Mouse (Mus musculus): ENCODE data around the gene Samd13. TPM values are rescaled to one million over a fixed set of nuclear protein-coding genes. Genes with fewer than 3 reads are reported as not detected.

Gene Samd13
- polyA plus RNA-seq, 1 experiment from 2014 or later, result 0.46 TPM

DNA sequence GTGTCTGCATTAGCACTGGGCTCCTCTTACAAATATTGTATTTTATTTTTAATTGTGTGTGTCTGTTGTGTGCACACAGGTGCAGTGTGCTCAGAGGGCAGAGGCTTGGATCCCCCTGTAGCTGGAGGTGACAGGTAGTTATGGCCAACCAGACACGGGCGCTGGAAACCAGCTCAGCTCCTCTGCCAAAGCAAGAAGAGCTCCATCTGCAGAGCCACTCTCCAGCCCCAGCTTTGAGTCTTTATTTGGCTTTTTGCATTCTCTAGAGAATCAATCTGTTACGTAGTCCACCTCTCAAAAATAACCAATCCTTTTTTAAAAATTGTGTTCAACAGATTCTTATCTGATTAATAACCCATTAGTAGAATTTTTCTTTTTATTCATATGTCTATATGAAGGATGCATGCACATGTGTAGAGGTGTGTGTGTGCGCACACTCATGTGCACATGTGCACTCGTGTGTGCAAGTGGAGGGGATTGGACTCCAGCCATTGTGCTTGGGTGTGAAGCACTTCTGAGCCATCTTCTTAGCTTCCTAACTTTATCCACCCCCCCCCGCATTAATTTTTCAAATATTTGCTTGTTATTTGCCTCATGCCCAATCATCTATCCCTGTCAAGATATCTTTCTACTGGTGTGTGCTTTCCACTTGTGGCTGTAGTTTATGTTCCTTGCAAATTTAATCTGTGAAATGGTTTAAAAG lies 86.0 kb downstream of the Samd13 start:
- Histone ChIP-seq H3K27ac (ENCODE audit: low read depth) (no peak overlapping the region), H3K4me2 (ENCODE audit: low read length) (no peak overlapping the region), H3K9ac (ENCODE audit: low read length) (no peak overlapping the region), H3K27me3 (replicated peaks; ENCODE audit: control insufficient read depth, insufficient read depth, low read length) (no peaks in the 10 kb centered on the region), H3K4me1 (replicated peaks; ENCODE audit: control insufficient read depth, insufficient read depth, low read length) (no peaks in the 10 kb centered on the region), H3K4me3 (ENCODE audit: low read depth, low read length) (no peak overlapping the region), H3K36me3 (ENCODE audit: control insufficient read depth, insufficient read depth, low read length) (no peaks in the 10 kb centered on the region), H3K9me3 (ENCODE audit: control insufficient read depth, low read length) (no peaks in the 10 kb centered on the region)
- no peak for ATAC-seq (replicated peaks; ENCODE audit: low FRiP score, low TSS enrichment, low read depth)
- DNase-seq (ENCODE audit: low spot score), result no peak
- WGBS, result 86% methylated on average over 6 of the region's 6 CpGs

DNA sequence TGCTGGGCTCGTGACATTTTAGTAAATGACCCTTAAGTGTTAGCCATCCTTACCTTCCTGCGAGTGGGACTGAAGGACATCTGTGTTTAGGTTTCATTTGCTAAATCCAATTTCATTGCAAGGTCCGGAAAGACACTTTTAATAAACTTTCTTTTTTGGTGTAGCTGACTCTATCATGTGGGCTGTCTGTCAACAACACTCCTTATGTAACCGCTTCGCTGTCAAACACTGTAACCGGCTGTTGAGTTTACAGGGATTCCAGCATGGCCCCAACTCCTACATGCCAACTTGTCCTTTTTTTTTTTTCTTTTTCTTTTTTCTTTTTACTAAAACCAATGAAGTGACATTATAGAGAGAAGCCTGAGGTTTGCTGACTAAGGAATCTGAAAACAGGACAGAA lies 87.0 kb downstream of the Samd13 start:
- Histone ChIP-seq H3K4me1 (replicated peaks; ENCODE audit: control insufficient read depth, insufficient read depth, low read length) (no peaks in the 10 kb centered on the region), H3K27ac (ENCODE audit: low read depth) (no peak overlapping the region), H3K4me2 (ENCODE audit: low read length) (no peak overlapping the region), H3K9ac (ENCODE audit: low read length) (no peak overlapping the region), H3K36me3 (ENCODE audit: control insufficient read depth, insufficient read depth, low read length) (no peaks in the 10 kb centered on the region), H3K4me3 (ENCODE audit: low read depth, low read length) (no peak overlapping the region), H3K27me3 (replicated peaks; ENCODE audit: control insufficient read depth, insufficient read depth, low read length) (no peaks in the 10 kb centered on the region), H3K9me3 (ENCODE audit: control insufficient read depth, low read length) (no peaks in the 10 kb centered on the region)
- DNase-seq (ENCODE audit: low spot score) (no peak), ATAC-seq (replicated peaks; ENCODE audit: low FRiP score, low TSS enrichment, low read depth) (no peak)
- WGBS, result 66% methylated on average over 6 of the region's 6 CpGs

DNA sequence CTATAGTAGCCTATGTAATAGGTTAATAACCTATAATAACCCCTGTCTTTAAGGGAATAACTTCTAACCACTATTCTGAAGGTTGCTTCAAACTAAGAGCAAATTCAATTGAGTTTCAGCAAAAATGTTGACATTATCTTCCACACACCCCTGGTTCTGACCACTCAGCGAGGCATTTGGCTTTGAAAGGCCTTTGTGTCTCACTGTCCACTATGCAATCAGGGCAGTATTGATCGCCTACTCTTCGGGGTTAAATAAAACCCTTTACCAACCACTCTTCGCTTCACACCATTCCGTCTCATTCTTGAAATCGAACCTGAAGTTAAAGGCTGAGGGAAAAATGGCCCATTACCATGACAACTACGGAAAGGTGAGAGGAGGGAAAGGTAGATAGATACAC lies 88.5 kb downstream of the Samd13 start:
- H3K4me2 ChIP-seq (ENCODE audit: low read length), result no peak overlapping the region
- H3K9ac ChIP-seq (ENCODE audit: low read length), result no peak overlapping the region
- H3K4me1 ChIP-seq (replicated peaks; ENCODE audit: control insufficient read depth, insufficient read depth, low read length), result no peaks in the 10 kb centered on the region
- no peak for DNase-seq (ENCODE audit: low spot score)
- no peak overlapping the region for H3K4me3 ChIP-seq (ENCODE audit: low read depth, low read length)
- WGBS, result 89% methylated on average over 7 of the region's 7 CpGs
- no peak overlapping the region for H3K27ac ChIP-seq (ENCODE audit: low read depth)
- no peak for ATAC-seq (replicated peaks; ENCODE audit: low FRiP score, low TSS enrichment, low read depth)
- H3K27me3 ChIP-seq (replicated peaks; ENCODE audit: control insufficient read depth, insufficient read depth, low read length), result no peaks in the 10 kb centered on the region
- H3K9me3 ChIP-seq (ENCODE audit: control insufficient read depth, low read length), result no peaks in the 10 kb centered on the region
- H3K36me3 ChIP-seq (ENCODE audit: control insufficient read depth, insufficient read depth, low read length), result no peaks in the 10 kb centered on the region

DNA sequence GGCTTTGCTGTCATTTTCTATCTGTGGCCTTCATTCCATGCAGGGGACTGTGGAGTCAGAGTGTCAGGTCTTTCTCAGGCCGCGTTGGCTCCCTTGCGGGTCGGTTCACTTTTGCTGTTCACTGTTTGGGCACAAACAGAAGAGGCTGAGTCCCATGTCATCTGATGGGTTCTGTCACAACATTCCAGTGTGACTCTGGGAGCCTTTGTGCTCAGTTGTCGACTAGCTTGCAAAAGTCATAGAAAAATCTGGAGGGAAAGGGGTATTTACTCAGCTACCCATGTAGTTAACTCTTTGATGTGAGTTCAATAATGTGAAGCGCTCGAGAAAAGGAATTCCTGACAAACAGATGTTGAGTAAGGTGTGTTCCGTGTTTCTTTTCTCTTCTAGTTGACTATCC lies 89.0 kb downstream of the Samd13 start:
- no peaks in the 10 kb centered on the region for H3K4me1 ChIP-seq (replicated peaks; ENCODE audit: control insufficient read depth, insufficient read depth, low read length)
- H3K4me2 ChIP-seq (ENCODE audit: low read length), result no peak overlapping the region
- H3K27me3 ChIP-seq (replicated peaks; ENCODE audit: control insufficient read depth, insufficient read depth, low read length), result no peaks in the 10 kb centered on the region
- no peaks in the 10 kb centered on the region for H3K36me3 ChIP-seq (ENCODE audit: control insufficient read depth, insufficient read depth, low read length)
- H3K4me3 ChIP-seq (ENCODE audit: low read depth, low read length), result no peak overlapping the region
- WGBS, result 84% methylated on average over 8 of the region's 8 CpGs
- ATAC-seq (replicated peaks; ENCODE audit: low FRiP score, low TSS enrichment, low read depth) (no peak), DNase-seq (ENCODE audit: low spot score) (no peak)
- H3K27ac ChIP-seq (ENCODE audit: low read depth), result no peak overlapping the region
- H3K9me3 ChIP-seq (ENCODE audit: control insufficient read depth, low read length), result no peaks in the 10 kb centered on the region
- no peak overlapping the region for H3K9ac ChIP-seq (ENCODE audit: low read length)

DNA sequence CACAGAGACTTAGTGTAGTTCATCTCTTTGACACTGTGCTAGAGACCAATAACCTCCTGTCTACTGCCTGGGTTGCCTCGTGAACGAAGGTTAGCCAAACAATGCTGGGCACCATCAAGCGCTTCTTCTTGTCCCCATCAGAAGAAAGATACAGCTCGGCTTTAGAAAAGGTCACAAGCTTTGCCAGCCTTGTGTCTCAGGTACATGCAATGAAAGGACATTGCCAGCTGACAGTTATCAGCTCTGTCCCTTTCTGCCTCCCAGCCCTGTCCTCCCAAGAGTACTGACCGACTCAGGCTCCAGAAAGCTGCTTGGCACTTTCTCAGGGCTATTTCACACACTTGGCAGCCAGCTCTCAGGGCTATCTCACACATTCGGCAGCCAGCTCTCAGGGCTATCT lies 90.0 kb downstream of the Samd13 start:
- Histone ChIP-seq H3K9ac (ENCODE audit: low read length) (no peak overlapping the region), H3K27ac (ENCODE audit: low read depth) (no peak overlapping the region), H3K4me1 (replicated peaks; ENCODE audit: control insufficient read depth, insufficient read depth, low read length) (no peaks in the 10 kb centered on the region), H3K36me3 (ENCODE audit: control insufficient read depth, insufficient read depth, low read length) (no peaks in the 10 kb centered on the region), H3K4me3 (ENCODE audit: low read depth, low read length) (no peak overlapping the region), H3K27me3 (replicated peaks; ENCODE audit: control insufficient read depth, insufficient read depth, low read length) (no peaks in the 10 kb centered on the region), H3K9me3 (ENCODE audit: control insufficient read depth, low read length) (no peaks in the 10 kb centered on the region), H3K4me2 (ENCODE audit: low read length) (no peak overlapping the region)
- ATAC-seq (replicated peaks; ENCODE audit: low FRiP score, low TSS enrichment, low read depth) (no peak), DNase-seq (ENCODE audit: low spot score) (no peak)
- WGBS, result 79% methylated on average over 6 of the region's 6 CpGs

Other genes starting within 250 kb of the Samd13 start
- gene Ctbs, start 235.8 kb downstream of the Samd13 start, polyA plus RNA-seq (2014; fragmentation: Nextera tagmentation; extraction: Ambion mirVana), result 12.1 and 12.8 TPM in 2 replicates
- 3.7 and 4.4 TPM in 2 replicates for gene Spata1, start 185.8 kb downstream of the Samd13 start, polyA plus RNA-seq (2014; fragmentation: Nextera tagmentation; extraction: Ambion mirVana)
- gene Gng5, start 185.8 kb downstream of the Samd13 start, polyA plus RNA-seq (2014; fragmentation: Nextera tagmentation; extraction: Ambion mirVana), result 1,003 and 1,057 TPM in 2 replicates
- gene Rpf1, start 164.2 kb downstream of the Samd13 start, polyA plus RNA-seq (2014; fragmentation: Nextera tagmentation; extraction: Ambion mirVana), result 53.2 and 57.0 TPM in 2 replicates
- not detected in 2 replicates for gene Uox, start 115.2 kb downstream of the Samd13 start, polyA plus RNA-seq (2014; fragmentation: Nextera tagmentation; extraction: Ambion mirVana)
- not detected in 2 replicates for gene Dnase2b, start 70.0 kb downstream of the Samd13 start, polyA plus RNA-seq (2014; fragmentation: Nextera tagmentation; extraction: Ambion mirVana)
- not detected in 2 replicates for gene 4930503B20Rik, start 34.3 kb downstream of the Samd13 start, polyA plus RNA-seq (2014; fragmentation: Nextera tagmentation; extraction: Ambion mirVana)
- 56.1 and 64.3 TPM in 2 replicates for gene Prkacb, start 127.4 kb upstream of the Samd13 start, polyA plus RNA-seq (2014; fragmentation: Nextera tagmentation; extraction: Ambion mirVana)
- 2.1 and 3.0 TPM in 2 replicates for gene Ttll7, start 166.8 kb upstream of the Samd13 start, polyA plus RNA-seq (2014; fragmentation: Nextera tagmentation; extraction: Ambion mirVana)